Mouse (Mus musculus) left cerebral cortex, postnatal 25 days (tissue): ENCODE measurements at regions not wholly inside any gene's neighbourhood (a gene's known extent, or its start where the extent isn't known, plus 50 kb on each side); places are given as distances from the start of the nearest gene placed in this dataset.
A peak's percentile ranks its signal among the peaks of the same experiment; 100 is the strongest.

Experiments
- DNase-seq, 2 experiments: peaks; one replicate each; pipeline ENCODE4 v3.0.0; 2022; ENCODE audit warnings: low spot score in 2 of 2, mixed read lengths in 1 of 2
- intact Hi-C: fragments of 180-260 bp; cut with DNase I; formaldehyde crosslinking; loops from one replicate; pipeline ENCODE4 v1.15.1; 2025

- intact Hi-C loops, result no loop called here
- DNase-seq, result no peak
Observed at GRCm38 (mm10) chr15:28732409-28732808, 528.9 kb downstream of the Dnah5 start.

DNA sequence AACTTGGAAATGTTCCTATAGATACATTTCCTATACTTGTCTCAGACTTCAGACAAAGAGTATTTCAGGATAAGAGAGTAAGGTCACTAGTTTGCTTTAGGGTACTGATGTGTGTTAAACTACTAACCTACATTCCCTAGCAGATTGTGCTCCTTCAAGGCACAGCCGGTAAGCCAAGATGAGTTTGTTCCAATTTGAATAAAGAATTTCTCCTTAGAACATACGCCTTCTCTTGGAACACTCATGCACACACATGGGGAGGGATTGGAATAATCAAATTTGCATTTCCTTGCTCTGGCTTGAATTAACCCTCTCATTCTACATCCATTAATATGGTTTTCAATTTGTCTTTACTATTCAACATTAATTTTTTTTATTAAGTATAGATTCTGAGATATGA is 537.0 kb downstream of the Dnah5 start:
- intact Hi-C loops, result no loop called here
- DNase-seq, result peak in 1 of 2 experiments; percentile 37

GRCm38 (mm10) chr15:28745691-28746090 is 542.1 kb downstream of the Dnah5 start:
- intact Hi-C loops, result no loop called here
- DNase-seq, result no peak

- intact Hi-C loops, result no loop called here
- no peak for DNase-seq
Observed at GRCm38 (mm10) chr15:28746603-28747002, 543.1 kb downstream of the Dnah5 start.

GRCm38 (mm10) chr15:28758736-28759135 is 555.2 kb downstream of the Dnah5 start:
- DNase-seq, result no peak
- intact Hi-C loops, result no loop called here
